Mouse (Mus musculus) erythroblast, embryonic 14.5 days (primary cell): ENCODE measurements around the gene Far2. TPM values are rescaled to one million over a fixed set of nuclear protein-coding genes. Genes with fewer than 3 reads are reported as not detected.

ENCODE experiments used
- H3K27me3 ChIP-seq: 2 replicates; pipeline ENCODE4 v1.6.1; 2012; ENCODE audit warnings: inconsistent platforms; ENCODE audit not compliant: control insufficient read depth
- H3K36me3 ChIP-seq: 2 replicates; pipeline ENCODE4 v1.6.1; 2012; ENCODE audit warnings: mild to moderate bottlenecking, inconsistent platforms; ENCODE audit not compliant: control insufficient read depth
- H3K4me1 ChIP-seq: 2 replicates; pipeline ENCODE4 v1.6.1; 2012; ENCODE audit warnings: inconsistent platforms; ENCODE audit not compliant: control insufficient read depth
- H3K4me3 ChIP-seq: replicated peaks from 2 replicates; pipeline ENCODE3; 2012; ENCODE audit warnings: moderate library complexity, mild to moderate bottlenecking, inconsistent platforms
- H3K9me3 ChIP-seq: 2 replicates; pipeline ENCODE4 v1.6.1; 2012; ENCODE audit warnings: low read length, inconsistent platforms, mixed read lengths; ENCODE audit not compliant: control insufficient read depth
- GATA1 ChIP-seq: IDR thresholded peaks from 2 replicates; pipeline ENCODE4 v1.6.1; 2012; ENCODE audit warnings: low read length, inconsistent platforms, mixed read lengths
- TAL1 ChIP-seq: IDR thresholded peaks from 3 replicates; pipeline ENCODE4 v1.6.1; 2012; ENCODE audit warnings: low read length, inconsistent platforms, mixed read lengths
- polyA plus RNA-seq: library from polyadenylated mRNA; stranded (reverse); fragments of >175 nt; gene quantifications from 2 replicates; pipeline ENCODE4 v1.2.3, GENCODE M21; 2012

Gene Far2
- polyA plus RNA-seq, 1 experiment = not detected

DNA sequence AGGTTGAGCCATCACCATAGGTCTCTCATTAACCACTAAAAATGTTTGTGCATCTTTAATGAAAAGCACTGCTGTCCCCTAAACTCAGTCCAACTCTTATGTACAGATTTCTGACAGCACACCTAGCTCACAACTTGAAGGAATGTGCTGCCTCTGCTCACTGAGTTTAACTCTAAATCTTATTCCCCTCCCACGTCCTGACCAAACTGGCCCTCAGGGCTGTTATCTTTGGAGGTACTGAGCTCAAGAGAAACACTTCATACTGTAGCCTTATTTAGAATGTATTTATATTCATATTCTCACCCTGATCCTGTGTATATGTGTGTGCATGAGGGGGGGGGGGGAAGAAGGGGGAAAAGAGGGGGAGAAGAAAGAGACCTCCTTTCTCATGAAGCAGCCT is 160.5 kb downstream of the Far2 start:
- no peaks in the 10 kb centered on the region for H3K9me3 ChIP-seq
- TF ChIP-seq GATA1 (no peak), TAL1 (no peak)
- H3K4me3 ChIP-seq = no peak overlapping the region
- no peaks in the 10 kb centered on the region for H3K27me3 ChIP-seq
- H3K36me3 ChIP-seq = peaks cover 64% of the 10 kb centered on the region
- peaks cover 29% of the 10 kb centered on the region for H3K4me1 ChIP-seq

GRCm38 (mm10) chr6:148211391-148211876 is 164.4 kb downstream of the Far2 start:
- H3K9me3 ChIP-seq = no peaks in the 10 kb centered on the region
- peak overlapping the region; percentile 97 for H3K4me3 ChIP-seq
- no peak for TF ChIP-seq TAL1
- peak; percentile 30; the same call in 1 of the 2 replicates for TF ChIP-seq GATA1
- H3K27me3 ChIP-seq = no peaks in the 10 kb centered on the region
- H3K4me1 ChIP-seq = peaks cover 49% of the 10 kb centered on the region
- H3K36me3 ChIP-seq = peaks cover 40% of the 10 kb centered on the region

DNA sequence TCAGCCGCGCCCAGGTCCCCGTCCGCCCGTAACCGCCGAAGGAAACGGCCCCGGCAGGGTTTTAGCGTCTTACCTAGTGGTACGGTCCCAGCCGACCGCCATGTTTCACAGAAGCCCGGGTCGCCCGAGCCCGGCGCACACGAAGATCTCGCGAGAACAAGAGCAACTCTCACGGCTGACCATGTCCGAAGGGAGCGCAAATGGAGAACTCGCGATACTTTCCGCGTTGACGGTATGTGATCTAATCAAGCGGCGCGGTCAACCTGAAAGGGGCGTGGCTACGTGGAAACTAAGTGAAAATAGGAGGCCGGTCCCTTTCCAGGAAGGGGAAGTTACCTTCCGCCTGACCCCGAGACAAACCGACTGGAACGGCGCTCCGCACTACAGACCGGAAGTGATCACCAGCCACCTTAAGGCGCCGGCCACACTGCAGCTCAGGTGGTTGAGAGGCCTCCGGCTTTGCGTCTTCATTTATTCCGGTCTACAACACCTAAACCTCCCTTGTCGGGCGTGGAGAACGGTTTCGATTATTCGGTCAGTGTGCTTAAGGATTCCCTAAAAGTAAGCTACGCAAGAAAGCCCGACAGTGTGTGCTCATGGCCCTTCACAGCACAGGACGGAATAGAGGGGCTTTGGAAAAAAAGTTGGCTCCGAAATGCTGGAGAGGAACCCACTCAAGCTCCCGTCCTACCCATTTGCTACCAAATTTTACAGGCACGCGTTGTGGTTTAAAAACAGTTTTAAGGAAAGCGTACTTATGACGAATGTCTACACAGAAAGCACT is 165.0 kb downstream of the Far2 start, which contains the start of gene Ergic2:
Gene Ergic2 (minus strand): TSS at position 478 of the 784 bp plus-strand sequence.
- H3K4me1 ChIP-seq = peaks cover 49% of the 10 kb centered on the region

DNA sequence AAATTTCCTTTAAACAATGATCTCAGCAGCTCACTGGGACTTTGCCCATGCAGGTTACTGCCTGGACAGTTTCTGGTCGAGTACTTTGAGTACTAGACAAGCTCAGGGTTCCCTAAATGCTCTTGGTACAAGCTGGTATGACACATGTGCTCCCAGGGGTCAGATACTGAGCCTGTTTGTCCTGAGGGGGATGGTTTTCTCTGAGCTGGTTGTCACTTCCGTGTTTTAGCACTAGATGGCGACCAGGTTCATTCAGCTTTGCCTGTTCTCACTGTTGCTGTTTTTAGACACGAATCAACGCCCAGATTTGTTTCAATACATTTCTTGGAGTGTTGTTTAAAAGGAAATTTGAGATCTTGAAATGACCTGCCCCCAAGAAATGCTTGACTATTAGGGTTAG is 167.7 kb downstream of the Far2 start:
- H3K4me1 ChIP-seq = peaks cover 43% of the 10 kb centered on the region
- H3K27me3 ChIP-seq = no peaks in the 10 kb centered on the region
- H3K36me3 ChIP-seq = peaks cover 18% of the 10 kb centered on the region
- no peaks in the 10 kb centered on the region for H3K9me3 ChIP-seq
- no peak overlapping the region for H3K4me3 ChIP-seq
- TF ChIP-seq TAL1 (no peak), GATA1 (no peak)

More for the DNA sequence above, 165.0 kb downstream of the Far2 start, which contains the start of gene Ergic2:
- peaks cover 41% of the 10 kb centered on the region for H3K36me3 ChIP-seq
- TF ChIP-seq TAL1 (no peak), GATA1 (peak; percentile 37; the same call in 1 of the 2 replicates)
- H3K4me3 ChIP-seq = peak within 1 kb of the TSS; percentile 97
- no peaks in the 10 kb centered on the region for H3K27me3 ChIP-seq
- no peaks in the 10 kb centered on the region for H3K9me3 ChIP-seq

DNA sequence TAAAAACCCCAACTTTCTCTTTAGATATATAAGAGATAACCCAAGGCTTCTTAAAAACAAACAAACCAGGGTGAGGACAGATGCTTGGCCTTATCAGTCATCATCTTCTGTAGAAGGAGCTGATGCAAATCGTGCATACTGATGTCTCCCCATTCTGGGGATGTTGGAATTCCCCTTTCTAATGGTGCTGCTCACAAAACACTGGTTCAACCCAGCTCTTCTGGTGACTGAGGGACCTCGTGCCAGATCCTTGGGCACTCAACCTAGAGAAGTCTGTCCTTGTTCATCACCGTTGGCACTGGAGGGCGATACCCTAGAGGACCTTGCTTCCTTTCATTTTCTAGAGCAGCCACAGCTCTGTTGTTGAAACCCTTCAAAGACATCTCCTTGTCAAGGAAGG is 169.7 kb downstream of the Far2 start:
- TF ChIP-seq TAL1 = no peak
- no peak for TF ChIP-seq GATA1
- Histone ChIP-seq H3K9me3 (no peaks in the 10 kb centered on the region), H3K36me3 (peaks cover 18% of the 10 kb centered on the region), H3K27me3 (no peaks in the 10 kb centered on the region), H3K4me1 (peaks cover 30% of the 10 kb centered on the region), H3K4me3 (no peak overlapping the region)

GRCm38 (mm10) chr6:148218235-148219076 is 171.4 kb downstream of the Far2 start:
- TF ChIP-seq TAL1 = no peak
- TF ChIP-seq GATA1 = no peak
- Histone ChIP-seq H3K4me3 (no peak overlapping the region), H3K27me3 (no peaks in the 10 kb centered on the region), H3K9me3 (no peaks in the 10 kb centered on the region), H3K4me1 (peaks cover 19% of the 10 kb centered on the region), H3K36me3 (peaks cover 18% of the 10 kb centered on the region)

DNA sequence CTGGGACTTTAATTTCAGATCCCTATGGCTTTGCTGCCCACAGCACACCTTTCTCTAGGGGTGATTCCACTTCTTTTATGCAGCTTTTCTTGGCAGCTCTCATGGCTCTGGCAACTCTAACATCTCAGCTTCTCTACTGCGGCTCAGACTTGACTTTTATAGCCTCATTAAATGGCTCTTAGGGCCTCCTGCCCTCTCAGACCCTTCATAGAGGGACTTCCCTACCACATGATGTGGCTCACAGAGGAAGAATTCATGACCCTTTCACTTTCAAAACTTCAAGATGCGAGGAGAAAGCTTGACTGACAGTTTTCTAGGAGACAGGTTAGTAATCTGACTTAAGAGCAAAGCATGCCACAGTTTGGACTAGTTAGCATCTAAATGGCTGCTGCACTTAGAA is 175.6 kb downstream of the Far2 start:
- no peaks in the 10 kb centered on the region for H3K27me3 ChIP-seq
- TF ChIP-seq GATA1 = no peak
- no peak for TF ChIP-seq TAL1
- H3K36me3 ChIP-seq = no peaks in the 10 kb centered on the region; the same call in 1 of the 2 replicates
- H3K4me1 ChIP-seq = peaks cover 6% of the 10 kb centered on the region
- no peak overlapping the region for H3K4me3 ChIP-seq
- no peaks in the 10 kb centered on the region for H3K9me3 ChIP-seq

GRCm38 (mm10) chr6:148227542-148227941 is 180.5 kb downstream of the Far2 start:
- Histone ChIP-seq H3K9me3 (no peaks in the 10 kb centered on the region), H3K4me3 (no peak overlapping the region), H3K4me1 (no peaks in the 10 kb centered on the region), H3K27me3 (no peaks in the 10 kb centered on the region), H3K36me3 (no peaks in the 10 kb centered on the region)
- TF ChIP-seq GATA1 (no peak), TAL1 (no peak)

Other genes starting within 250 kb of the Far2 start
- 0.69 and 1.1 TPM in 2 replicates for gene Ergic2, start 165.1 kb downstream of the Far2 start, polyA plus RNA-seq